Comparison of ENCODE assay signal across 8 mouse cellular contexts in the genomic region with DNA sequence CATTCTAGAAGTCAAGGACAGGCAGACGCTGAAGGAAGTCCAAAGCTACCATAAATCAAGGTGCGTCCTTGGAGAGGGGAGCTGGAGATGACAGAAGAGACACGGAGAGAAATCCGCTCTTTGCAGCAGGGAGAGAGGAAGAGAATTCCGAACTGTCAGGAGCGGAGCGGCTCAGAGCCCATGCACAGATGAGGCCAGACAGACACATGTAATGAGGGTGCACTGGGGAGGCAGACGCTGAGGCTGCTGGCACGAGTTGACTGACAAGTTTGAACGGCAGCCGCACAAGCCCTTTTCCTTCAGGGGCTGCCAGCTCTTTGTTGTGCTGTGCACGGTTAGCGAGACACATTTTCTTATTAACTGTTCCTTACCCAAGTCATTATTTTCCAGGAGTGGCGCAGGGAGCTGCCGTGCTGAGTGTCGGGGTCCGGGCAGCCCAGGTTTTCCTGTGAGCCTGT. TPM values are rescaled to one million over a fixed set of nuclear protein-coding genes. Genes with fewer than 3 reads are reported as not detected.
DNase-seq lines count a peak whose midpoint lies in the region; ATAC-seq and TF ChIP-seq lines count a peak whose summit lies in the region.

A gene (minus strand): TSS at position 448 of the 458 bp plus-strand sequence.

- H3K9me3 ChIP-seq in liver, postnatal 0 days (ENCODE audit: low read length) = no peaks in the 10 kb centered on the region

- peak within 1 kb of the TSS; percentile 91 for H3K27ac ChIP-seq in liver, postnatal 0 days (ENCODE audit: low read depth)
- no peak within 1 kb of the TSS for H3K27ac ChIP-seq in olfactory bulb, adult 2 months (ENCODE audit: insufficient read depth, low read depth, low read length)

- H3K4me1 ChIP-seq in liver, postnatal 0 days (ENCODE audit: insufficient read depth) = no peaks in the 10 kb centered on the region
- H3K4me1 ChIP-seq in olfactory bulb, adult 2 months (ENCODE audit: control insufficient read depth, insufficient read depth, low read length) = peaks cover 7% of the 10 kb centered on the region

- TF ChIP-seq CTCF in liver, postnatal 0 days (IDR thresholded peaks at IDR 0.05; ENCODE audit: low read depth) = no peak
- no peak for TF ChIP-seq CTCF in olfactory bulb, adult 2 months (IDR thresholded peaks at IDR 0.05; ENCODE audit: insufficient read depth, low read depth, low read length)

- H3K36me3 ChIP-seq in liver, postnatal 0 days (replicated peaks; ENCODE audit: insufficient read depth, low read length) = no peaks in the 10 kb centered on the region

- peak within 1 kb of the TSS; percentile 57 for H3K4me2 ChIP-seq in liver, postnatal 0 days (ENCODE audit: low read depth, low read length)

- peak within 1 kb of the TSS; percentile 43 for H3K4me3 ChIP-seq in liver, postnatal 0 days (ENCODE audit: low read depth, low read length)
- peak within 1 kb of the TSS; percentile 51 for H3K4me3 ChIP-seq in olfactory bulb, adult 2 months (ENCODE audit: insufficient read depth, low read depth, low read length)

- TF ChIP-seq POLR2A in olfactory bulb, adult 2 months (IDR thresholded peaks at IDR 0.05; ENCODE audit: insufficient read depth, low read depth, low read length) = no peak

- intact Hi-C loops in heart, postnatal 14 days (cut with DNase I) = loop anchor here (5.0 kb wide), 5 partner anchors 46 to 149 kb away; no protein-coding TSS in a partner anchor

- peak; percentile 48 for ATAC-seq in liver, postnatal 0 days

- TF ChIP-seq EP300 in liver, postnatal 0 days (IDR thresholded peaks at IDR 0.05; ENCODE audit: low read depth) = no peak

- DNase-seq in urinary bladder, adult 2 months (ENCODE audit: low spot score) = peak; percentile 34
- DNase-seq in urinary bladder, postnatal 4 days (ENCODE audit: low spot score in 2 of 2) = no peak
- DNase-seq in forelimb bud, embryonic 11.5 days (ENCODE audit: low read depth, low spot score) = peak; percentile 41
- peak; percentile 71 to 72 for DNase-seq in heart, postnatal 14 days
- DNase-seq in kidney, postnatal 4 days = peak; percentile 39 to 54
- peak; percentile 44 for DNase-seq in liver, postnatal 0 days
- DNase-seq in thymus, postnatal 25 days = no peak

- H3K27me3 ChIP-seq in liver, postnatal 0 days (ENCODE audit: insufficient read depth, low read length) = no peaks in the 10 kb centered on the region

- WGBS in liver, postnatal 0 days (ENCODE audit: insufficient replicate concordance) = 8% methylated on average over 17 of the region's 17 CpGs
- WGBS in olfactory bulb, adult 2 months = 3% methylated on average over 17 of the region's 17 CpGs

- peak within 1 kb of the TSS; percentile 74 for H3K9ac ChIP-seq in liver, postnatal 0 days (replicated peaks)

RNA-seq across cellular contexts. Expression of the gene that starts here (rescaled TPM):
- polyA plus RNA-seq in urinary bladder, adult 2 months (2012; rRNA removed) = 5.9 and 6.7 TPM in 2 replicates
- total RNA-seq in heart, postnatal 14 days (2021) = 10 to 100 TPM; 64.2 to 75.2 TPM
- polyA plus RNA-seq in liver, postnatal 0 days (2015; fragmentation: Nextera tagmentation; extraction: Ambion mirVana) = 30.8 and 31.0 TPM in 2 replicates
- not detected in 2 replicates for polyA plus RNA-seq in olfactory bulb, adult 2 months (2012; ENCODE audit: insufficient read depth, insufficient read length, low replicate concordance, missing spikeins)

Comparison
In these comparisons a context has a peak if more than half of its experiments do, and no peak if none do; other contexts are left out.
1. DNase-seq: peak in urinary bladder, adult 2 months (single experiment), forelimb bud, embryonic 11.5 days (single experiment), heart, postnatal 14 days (2 of 2), kidney, postnatal 4 days (2 of 2) and liver, postnatal 0 days (single experiment); none in urinary bladder, postnatal 4 days (0 of 2) and thymus, postnatal 25 days (single experiment).